Mouse (Mus musculus): ENCODE data around the gene Rgs9. TPM values are rescaled to one million over a fixed set of nuclear protein-coding genes. Genes with fewer than 3 reads are reported as not detected.

Gene Rgs9
- total RNA-seq, 2 experiments from 2014 or later = 10.8 to 11.3 TPM

DNA sequence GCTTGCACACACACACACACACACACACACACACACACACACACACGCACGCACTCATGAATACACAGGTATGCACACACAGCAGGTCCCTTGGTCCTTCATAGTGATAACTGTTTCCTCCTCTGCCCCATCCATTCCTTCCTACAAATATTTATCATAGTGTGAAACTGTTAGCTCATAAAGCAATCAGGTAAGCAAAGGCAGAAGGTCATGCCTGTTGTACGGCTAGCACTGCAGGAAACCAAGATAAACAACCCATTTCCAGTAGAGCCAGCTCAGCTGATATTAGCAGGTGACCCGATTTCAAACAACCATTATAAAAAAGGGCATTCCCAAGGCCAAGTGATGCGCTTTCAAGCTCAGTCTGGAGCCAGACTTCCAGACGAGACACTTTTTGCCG is 116.8 kb downstream of the Rgs9 start:
- no peak for DNase-seq (ENCODE audit: low spot score in 2 of 2)

DNA sequence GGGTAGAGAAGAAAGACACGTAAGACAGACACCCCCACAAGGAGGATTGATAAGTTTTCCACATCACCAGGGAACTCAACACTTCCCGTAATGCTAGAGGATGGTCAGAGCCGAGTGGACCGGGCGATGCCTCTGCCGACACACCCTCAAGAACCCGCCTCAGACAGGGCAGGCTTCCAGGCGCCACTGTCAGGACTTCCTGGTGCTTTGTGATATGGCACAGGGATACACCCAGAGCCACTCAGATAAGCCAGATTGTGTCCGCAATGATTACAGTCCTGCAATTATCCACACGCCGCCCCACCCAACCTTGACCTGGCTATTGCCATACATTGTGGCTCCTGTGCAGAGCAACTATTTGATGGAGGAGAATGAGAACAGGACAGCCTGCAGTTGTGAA is 117.6 kb downstream of the Rgs9 start:
- DNase-seq (ENCODE audit: low spot score in 2 of 2) = no peak

DNA sequence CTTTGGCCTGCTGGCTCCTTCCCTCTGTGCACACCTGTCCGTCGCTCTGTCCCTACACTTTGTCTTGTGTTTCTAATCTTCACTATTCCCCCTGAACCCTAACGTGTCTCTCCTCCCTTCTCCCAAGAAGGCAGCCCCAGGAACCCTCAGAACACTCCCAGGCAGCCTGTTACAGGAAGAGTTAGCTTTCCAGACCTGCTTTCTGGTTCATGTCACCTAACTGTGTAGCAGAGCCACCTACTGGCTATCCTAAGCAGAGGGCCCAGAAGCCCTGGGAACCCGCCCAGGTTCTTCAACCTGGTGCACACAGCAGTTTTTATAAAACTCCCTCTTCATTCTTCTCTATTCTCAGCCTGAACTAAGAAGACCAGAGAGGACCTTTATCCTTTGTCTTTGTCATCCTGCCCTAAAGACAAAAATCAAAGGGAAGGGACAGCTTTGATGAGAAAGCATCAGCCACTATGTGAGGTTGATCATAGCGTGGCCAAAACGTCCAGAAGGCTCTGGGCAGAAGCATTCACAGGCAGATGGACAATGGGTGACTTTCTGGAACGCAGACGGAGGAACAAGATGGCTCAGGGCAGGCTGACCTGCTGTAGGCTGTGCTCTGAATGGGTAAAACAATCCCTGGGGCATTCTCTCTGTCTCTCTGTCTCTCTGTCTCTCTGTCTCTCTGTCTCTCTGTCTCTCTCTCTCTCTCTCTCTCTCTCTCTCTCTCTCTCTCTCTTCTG is 119.0 kb downstream of the Rgs9 start:
- no peak for DNase-seq (ENCODE audit: low spot score in 2 of 2)

DNA sequence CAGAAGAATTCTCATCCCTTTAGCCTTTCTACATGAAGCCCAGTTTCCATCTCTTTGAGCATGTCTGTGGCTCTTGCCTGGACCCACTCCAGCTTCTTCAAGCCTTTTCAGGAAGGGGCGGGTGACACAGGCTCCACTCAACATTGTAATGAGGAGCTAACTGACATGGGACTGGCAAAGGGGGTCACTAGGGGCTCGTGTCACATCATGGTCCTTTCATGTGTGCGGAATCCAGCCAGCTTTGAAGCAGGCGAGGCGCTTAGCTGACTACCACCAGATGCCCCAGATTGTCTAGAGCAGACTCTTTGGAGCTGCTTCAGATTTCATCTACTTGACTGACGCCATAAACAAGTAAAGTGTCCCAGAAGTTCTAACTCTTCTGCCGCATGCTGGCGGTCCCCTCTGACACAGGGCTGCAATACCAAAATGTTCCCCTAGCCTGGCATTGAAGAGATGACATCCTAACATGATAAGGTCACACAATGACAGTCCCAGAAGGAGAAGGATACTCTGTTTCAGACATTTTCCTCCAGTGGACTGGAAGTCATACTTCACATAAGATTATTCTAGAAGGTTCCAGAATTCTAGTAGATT is 122.5 kb downstream of the Rgs9 start:
- DNase-seq (ENCODE audit: low spot score in 2 of 2) = no peak

Other genes starting within 250 kb of the Rgs9 start
- gene E030025P04Rik, start 153.8 kb downstream of the Rgs9 start, total RNA-seq (2021) = not detected
- gene Gna13, start 64.7 kb upstream of the Rgs9 start, total RNA-seq (2021) = 10 to 100 TPM; 75.1 to 78.2 TPM
- gene 9930022D16Rik, start 115.8 kb upstream of the Rgs9 start, total RNA-seq (2021) = not detected
- 10 to 100 TPM; 55.7 to 61.1 TPM for gene Amz2, start 127.8 kb upstream of the Rgs9 start, total RNA-seq (2021)
- 10 to 100 TPM; 10.4 to 14.5 TPM for gene Arsg, start 175.2 kb upstream of the Rgs9 start, total RNA-seq (2021)
- gene Slc16a6, start 175.5 kb upstream of the Rgs9 start, total RNA-seq (2021) = 1 to 10 TPM; 5.7 to 9.0 TPM